Mouse (Mus musculus) cerebral cortex, adult 2 months (tissue): ENCODE results near the gene Nlrx1.

Experiments
- WGBS: fragments of 180-500 bp; shearing (Covaris S2); methylation state at CpG from one replicate; pipeline ENCODE4 v1.1.7; 2018; 5-methylcytosine and 5-hydroxymethylcytosine counted together

Nlrx1 gene

DNA sequence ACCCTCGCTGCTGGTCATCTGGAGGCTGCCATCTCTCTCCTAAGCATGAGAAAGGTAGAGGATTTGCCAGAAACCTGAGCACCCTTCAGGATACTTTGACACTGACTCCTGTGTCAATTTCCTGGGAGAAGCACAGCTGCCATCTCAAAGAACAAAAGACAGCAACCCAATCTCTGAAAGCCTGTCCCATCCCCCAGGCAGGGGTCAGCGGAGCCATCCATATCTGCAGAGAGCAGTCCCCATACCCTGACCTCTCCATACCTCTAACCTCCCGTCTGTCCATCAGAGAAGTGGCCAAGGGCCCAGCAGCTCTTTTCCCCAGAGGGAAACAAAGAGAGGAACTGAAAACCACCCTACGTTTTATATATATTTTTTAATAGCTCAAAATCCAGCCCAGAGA lies 31.8 kb downstream of the Nlrx1 start:
- 87% methylated on average over 4 of the region's 4 CpGs for WGBS

DNA sequence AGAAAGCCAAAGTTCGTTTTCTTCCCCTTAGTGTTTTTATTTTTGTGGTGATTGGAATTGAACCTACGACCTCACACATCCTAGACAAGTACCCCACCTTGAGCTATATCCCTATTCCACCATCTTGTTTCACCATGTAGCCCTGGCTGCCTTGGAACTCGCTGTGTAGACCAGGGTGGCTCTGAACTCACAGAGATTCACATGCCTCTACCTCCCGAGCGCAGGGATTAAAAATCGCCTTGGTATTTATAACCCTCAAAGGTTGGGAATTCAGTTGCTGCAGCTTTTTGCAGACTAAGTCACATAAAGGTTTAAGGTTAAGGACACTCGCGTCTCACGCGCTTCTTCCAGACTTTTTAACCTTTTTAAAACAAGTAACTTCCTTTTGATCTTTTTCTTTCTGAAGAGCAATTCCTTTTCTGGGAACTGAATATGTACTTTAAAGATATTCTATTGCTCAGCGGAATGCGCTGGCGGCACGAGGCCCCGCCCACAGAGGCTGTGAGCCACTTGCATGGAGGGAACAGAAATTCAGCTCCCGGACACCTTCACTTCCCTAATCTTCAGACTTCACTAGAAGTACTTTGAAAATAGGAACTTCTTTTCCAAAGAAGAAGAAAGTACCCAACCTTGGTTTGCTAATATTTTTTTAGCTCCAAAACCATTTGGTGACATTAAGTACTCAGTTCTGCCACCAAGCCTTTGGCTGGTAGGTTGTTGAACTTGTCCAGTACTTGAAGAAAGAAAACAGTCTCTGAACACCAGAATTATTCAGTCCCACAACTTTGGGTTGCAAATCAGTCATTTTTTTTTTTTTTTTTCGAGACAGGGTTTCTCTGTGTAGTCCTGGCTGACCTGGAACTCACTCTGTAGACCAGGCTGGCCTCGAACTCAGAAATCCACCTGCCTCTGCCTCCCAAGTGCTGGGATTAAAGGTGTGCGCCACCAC lies 33.6 kb downstream of the Nlrx1 start:
- WGBS: 19% methylated on average over 19 of the region's 19 CpGs

DNA sequence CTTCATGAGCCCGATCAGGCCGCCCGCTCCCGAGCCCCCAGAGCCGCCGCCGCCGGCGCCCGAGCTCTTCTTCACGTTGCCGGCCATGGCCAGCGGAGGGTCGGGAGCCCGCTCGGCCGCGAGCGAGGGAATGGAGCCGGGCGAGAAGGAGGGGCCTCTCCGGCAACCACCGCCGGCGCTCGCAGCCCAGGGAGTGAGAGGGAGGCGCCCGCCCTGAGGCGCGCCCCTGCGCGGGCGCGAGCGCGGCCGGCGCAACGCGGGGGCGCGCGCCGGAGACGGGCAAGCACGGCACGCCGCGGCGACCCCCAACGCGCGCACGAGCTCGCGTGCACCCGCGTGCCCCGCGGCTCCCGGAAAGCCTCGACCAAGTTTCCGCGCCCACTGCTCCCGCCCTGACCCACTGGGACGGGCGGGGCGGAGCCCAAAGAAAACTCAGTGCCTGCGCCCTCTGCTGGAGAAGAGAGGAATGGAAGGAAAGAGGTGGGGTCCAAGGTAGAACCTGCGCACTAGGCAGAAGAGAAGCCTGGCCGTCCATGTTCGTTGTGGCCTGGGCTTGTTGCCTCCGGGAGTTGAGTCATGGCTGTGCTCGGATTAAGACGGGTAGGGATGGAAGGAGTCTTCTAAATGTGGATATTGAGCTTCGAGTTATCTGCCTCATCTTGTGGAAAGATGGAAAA lies 34.5 kb downstream of the Nlrx1 start, which contains the start of gene Cbl:
Gene Cbl (minus strand): TSS at position 248 of the 677 bp plus-strand sequence.
- WGBS: under 1% methylated on average over 71 of the region's 76 CpGs

- WGBS: under 1% methylated on average over 40 of the region's 40 CpGs
Observed at GRCm38 (mm10) chr9:44233021-44233801, 35.2 kb downstream of the Nlrx1 start.

- 19% methylated on average over 6 of the region's 6 CpGs for WGBS
Observed at GRCm38 (mm10) chr9:44225993-44226392, 42.4 kb downstream of the Nlrx1 start.

DNA sequence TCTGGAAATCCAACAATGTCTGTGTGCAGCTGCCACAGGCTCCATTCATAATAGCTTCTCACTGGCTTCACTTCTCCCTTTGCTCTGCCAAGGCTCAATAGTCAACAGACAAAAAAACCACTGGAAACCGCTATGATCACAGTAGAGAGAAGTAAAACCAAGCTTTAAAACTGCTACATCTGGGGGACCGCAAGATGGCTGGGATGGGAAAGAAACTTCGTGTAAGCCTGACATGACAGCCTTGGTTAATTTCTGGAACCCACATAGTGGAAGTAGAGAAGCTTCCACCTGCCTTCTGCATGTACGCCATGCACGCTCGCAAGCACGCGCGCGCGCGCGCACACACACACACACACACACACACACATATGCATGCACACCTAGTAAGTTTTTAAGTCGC lies 54.9 kb downstream of the Nlrx1 start:
- WGBS: 84% methylated on average over 14 of the region's 14 CpGs

DNA sequence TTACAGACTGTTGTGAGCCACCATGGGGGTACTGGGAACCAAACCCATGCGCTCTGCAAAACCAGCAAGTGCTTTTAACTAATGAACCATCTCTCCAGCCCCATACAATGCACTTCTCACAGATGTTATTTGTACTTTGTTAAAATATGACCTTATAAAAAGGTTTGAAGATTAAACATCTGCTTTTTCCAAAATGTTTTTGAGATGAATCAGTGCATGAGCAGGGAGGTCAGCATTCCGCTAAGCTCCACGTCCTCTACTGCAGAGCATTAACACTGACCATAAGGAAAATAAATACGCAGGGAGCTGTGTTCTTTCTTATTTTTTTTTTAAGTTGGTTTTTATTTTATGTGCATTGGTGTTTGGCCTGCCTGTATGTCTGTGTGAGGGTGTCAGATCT lies 56.0 kb downstream of the Nlrx1 start:
- WGBS: 92% methylated on average over 4 of the region's 4 CpGs

GRCm38 (mm10) chr9:44209416-44209815 lies 59.0 kb downstream of the Nlrx1 start:
- WGBS: 95% methylated on average over 4 of the region's 4 CpGs

GRCm38 (mm10) chr9:44207840-44208239 lies 60.6 kb downstream of the Nlrx1 start:
- 91% methylated on average over 2 of the region's 2 CpGs for WGBS
